Mouse (Mus musculus) limb, embryonic 14.5 days (tissue): Measurements from ENCODE around the gene Fancc. TPM values are rescaled to one million over a fixed set of nuclear protein-coding genes. Genes with fewer than 3 reads are reported as not detected.

Experiments used
- ATAC-seq: fragments of 200-750 bp; cut with Nextera tagmentation; 2 replicates; pipeline ENCODE4 v1.8.0; 2017; ENCODE audit warnings: low read depth, moderate number of reproducible peaks, moderate TSS enrichment; ENCODE audit not compliant: low FRiP score
- DNase-seq: peaks from one replicate; pipeline ENCODE4 v3.0.0-alpha.2; 2015; ENCODE audit warnings: low spot score
- H3K27ac ChIP-seq: fragments of 300-500 bp; sonication (generic); replicated peaks from 2 replicates; pipeline ENCODE4 v1.5.1; 2014; ENCODE audit warnings: low read depth, mild to moderate bottlenecking, low read length, moderate library complexity, mixed read lengths
- H3K27me3 ChIP-seq: fragments of 300-500 bp; sonication (generic); 2 replicates; pipeline ENCODE4 v1.6.1; 2014; ENCODE audit warnings: low read length, mixed read lengths; ENCODE audit not compliant: control insufficient read depth, insufficient read depth
- H3K36me3 ChIP-seq: fragments of 300-500 bp; sonication (generic); 2 replicates; pipeline ENCODE4 v1.6.1; 2014; ENCODE audit warnings: mild to moderate bottlenecking, low read length, moderate library complexity, mixed read lengths; ENCODE audit not compliant: control insufficient read depth, insufficient read depth
- H3K4me1 ChIP-seq: fragments of 300-500 bp; sonication (generic); 2 replicates; pipeline ENCODE4 v1.6.1; 2014; ENCODE audit warnings: antibody characterized with exemption, low read length, mixed read lengths; ENCODE audit not compliant: control insufficient read depth, insufficient read depth
- H3K4me2 ChIP-seq: fragments of 300-500 bp; sonication (generic); replicated peaks from 2 replicates; pipeline ENCODE4 v1.6.1; 2014; ENCODE audit warnings: low read depth, mild to moderate bottlenecking, low read length, moderate library complexity; ENCODE audit not compliant: severe bottlenecking
- H3K4me3 ChIP-seq: fragments of 300-500 bp; sonication (generic); replicated peaks from 2 replicates; pipeline ENCODE4 v1.5.1; 2014; ENCODE audit warnings: low read length
- H3K9ac ChIP-seq: fragments of 300-500 bp; sonication (generic); 2 replicates; pipeline ENCODE4 v1.6.1; 2014; ENCODE audit warnings: mild to moderate bottlenecking, low read depth, low read length, moderate library complexity; ENCODE audit not compliant: severe bottlenecking
- H3K9me3 ChIP-seq: fragments of 300-500 bp; sonication (generic); 2 replicates; pipeline ENCODE4 v1.6.1; 2016; ENCODE audit warnings: low read length; ENCODE audit not compliant: control insufficient read depth
- POLR2A ChIP-seq: fragments of 200-500 bp; IDR thresholded peaks from 2 replicates; pipeline ENCODE4 v1.8.0; 2012; ENCODE audit warnings: inconsistent platforms, mild to moderate bottlenecking, moderate library complexity, borderline replicate concordance; ENCODE audit not compliant: insufficient read depth, insufficient read length; ENCODE audit errors: extremely low read depth
- WGBS: fragments of 180-500 bp; shearing (Covaris S2); extraction: QIAGEN DNeasy Blood & Tissue Kit; methylation state at CpG from one replicate; pipeline ENCODE4 v1.1.7; 2014; 5-methylcytosine and 5-hydroxymethylcytosine counted together
- polyA plus RNA-seq, 2 experiments: library from polyadenylated mRNA; depleted of rRNA in 1 of 2; stranded (reverse) in 1 of 2; unstranded in 1 of 2; fragments of >200 nt; fragmentation: Nextera tagmentation in 1 of 2; extraction: Ambion mirVana in 1 of 2; gene quantifications; 2 replicates each; pipeline versions ENCODE4 v1.2.1 to v1.2.3; 2012 to 2014

The Fancc gene
- polyA plus RNA-seq, 2 experiments, result 20.5 to 22.8 TPM

GRCm38 (mm10) chr13:63515542-63515941 is 18.5 kb upstream of the Fancc start:
- DNase-seq (no peak), ATAC-seq (no peak)
- H3K4me3 ChIP-seq, result no peak overlapping the region
- no peak for TF ChIP-seq POLR2A
- 60% methylated on average over 5 of the region's 5 CpGs for WGBS
- no peak overlapping the region for H3K27ac ChIP-seq
- H3K9ac ChIP-seq, result no peak overlapping the region
- H3K9me3 ChIP-seq, result no peaks in the 10 kb centered on the region
- H3K4me2 ChIP-seq, result no peak overlapping the region
- peaks cover 98% of the 10 kb centered on the region for H3K36me3 ChIP-seq
- H3K4me1 ChIP-seq, result peaks cover 9% of the 10 kb centered on the region
- no peaks in the 10 kb centered on the region for H3K27me3 ChIP-seq

GRCm38 (mm10) chr13:63514931-63515360 is 17.9 kb upstream of the Fancc start:
- Histone ChIP-seq H3K4me3 (no peak overlapping the region), H3K9ac (no peak overlapping the region), H3K4me2 (no peak overlapping the region), H3K9me3 (no peaks in the 10 kb centered on the region), H3K36me3 (peaks cover 97% of the 10 kb centered on the region), H3K27me3 (no peaks in the 10 kb centered on the region), H3K4me1 (peaks cover 9% of the 10 kb centered on the region), H3K27ac (no peak overlapping the region)
- ATAC-seq (no peak), DNase-seq (no peak)
- WGBS, result 61% methylated on average over 8 of the region's 8 CpGs
- no peak for TF ChIP-seq POLR2A

- H3K4me3 ChIP-seq, result no peak overlapping the region
- H3K4me2 ChIP-seq, result no peak overlapping the region
- ATAC-seq, result no peak
- no peak overlapping the region for H3K9ac ChIP-seq
- H3K27ac ChIP-seq, result no peak overlapping the region
- H3K36me3 ChIP-seq, result peaks cover 94% of the 10 kb centered on the region
- H3K4me1 ChIP-seq, result peaks cover 9% of the 10 kb centered on the region
- no peak for TF ChIP-seq POLR2A
- H3K9me3 ChIP-seq, result no peaks in the 10 kb centered on the region
- WGBS, result 63% methylated on average over 26 of the region's 26 CpGs
- no peak for DNase-seq
- H3K27me3 ChIP-seq, result no peaks in the 10 kb centered on the region
Measured at GRCm38 (mm10) chr13:63513374-63514098, 16.5 kb upstream of the Fancc start.

- H3K4me2 ChIP-seq, result no peak overlapping the region
- H3K27ac ChIP-seq, result no peak overlapping the region
- no peaks in the 10 kb centered on the region for H3K27me3 ChIP-seq
- H3K9me3 ChIP-seq, result no peaks in the 10 kb centered on the region
- 39% methylated on average over 6 of the region's 6 CpGs for WGBS
- DNase-seq (no peak), ATAC-seq (no peak)
- no peak overlapping the region for H3K9ac ChIP-seq
- H3K4me1 ChIP-seq, result peaks cover 9% of the 10 kb centered on the region
- H3K36me3 ChIP-seq, result peaks cover 95% of the 10 kb centered on the region
- H3K4me3 ChIP-seq, result no peak overlapping the region
- no peak for TF ChIP-seq POLR2A
Measured at GRCm38 (mm10) chr13:63512411-63512810, 15.3 kb upstream of the Fancc start.

GRCm38 (mm10) chr13:63507821-63508220 is 10.7 kb upstream of the Fancc start:
- H3K4me3 ChIP-seq, result no peak overlapping the region
- no peaks in the 10 kb centered on the region for H3K27me3 ChIP-seq
- H3K9ac ChIP-seq, result no peak overlapping the region
- DNase-seq, result no peak
- whole genome bisulfite sequencing, result 92% methylated on average over 5 of the region's 5 CpGs
- ATAC-seq, result no peak
- no peak for TF ChIP-seq POLR2A
- no peaks in the 10 kb centered on the region for H3K4me1 ChIP-seq
- H3K9me3 ChIP-seq, result no peaks in the 10 kb centered on the region
- H3K4me2 ChIP-seq, result no peak overlapping the region
- peaks cover 53% of the 10 kb centered on the region for H3K36me3 ChIP-seq
- H3K27ac ChIP-seq, result no peak overlapping the region
